Mouse (Mus musculus): ENCODE measurements at regions not wholly inside any gene's neighbourhood (a gene's known extent, or its start where the extent isn't known, plus 50 kb on each side); places are given as distances from the start of the nearest gene placed in this dataset.

DNA sequence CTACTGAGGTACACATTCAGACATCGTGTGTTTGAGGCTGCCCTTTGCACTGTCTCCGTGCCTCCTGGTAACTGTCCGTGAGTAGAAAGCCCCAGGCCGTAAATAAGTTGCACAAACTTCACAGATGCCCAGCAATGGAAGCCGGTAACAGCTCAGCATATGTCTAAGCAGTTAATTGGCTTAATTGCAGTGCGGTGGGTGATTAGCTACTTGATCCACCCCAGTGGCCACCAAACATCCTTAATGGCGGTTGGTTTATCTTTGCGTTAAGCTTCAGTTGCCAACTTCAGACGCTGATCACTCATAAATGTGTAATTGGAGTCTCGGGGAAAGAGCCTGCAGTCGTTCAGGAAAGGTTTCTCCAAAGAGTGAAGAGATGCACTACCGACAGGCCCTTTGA is 135.3 kb downstream of the Gm26897 start:
- TF ChIP-seq POLR2A (IDR thresholded peaks at IDR 0.05; ENCODE audit: borderline replicate concordance, low read depth, low read length) (no peak), CTCF (IDR thresholded peaks at IDR 0.05; ENCODE audit: low read depth, low read length) (no peak)

All from bone marrow macrophage, adult 2 months (primary cell).